Mouse (Mus musculus) telencephalon, adult 2 months (tissue): Measurements from ENCODE around the gene Strn3.
A peak's percentile ranks its signal among the peaks of the same experiment; 100 is the strongest.
"Not testable (repeated sequence)": the region's sequence is repeated elsewhere in the genome, so short reads cannot be mapped to it uniquely, and the experiment has no call there.

ENCODE experiments used
- DNase-seq: peaks from one replicate; pipeline ENCODE4 v3.0.0-alpha.2; 2011; ENCODE audit warnings: low read depth, low spot score

Gene Strn3

DNA sequence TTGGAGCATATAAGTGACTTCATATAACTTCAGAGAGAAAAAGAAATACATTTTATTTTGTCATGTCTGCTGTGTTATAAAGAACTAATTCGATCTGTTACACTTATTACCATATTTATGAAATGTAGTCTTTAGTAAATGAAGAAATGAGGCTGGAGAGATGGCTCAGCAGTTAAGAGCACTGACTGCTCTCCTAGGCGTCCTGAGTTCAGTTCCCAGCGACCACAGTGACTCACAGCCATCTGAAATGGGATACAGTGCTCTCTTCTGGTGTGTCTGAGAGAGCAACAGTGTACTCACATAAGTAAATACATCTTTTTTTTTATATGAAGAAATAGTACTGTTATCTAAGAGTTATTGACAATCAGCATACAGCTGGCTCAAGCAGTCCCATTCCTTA lies 1.7 kb upstream of the Strn3 start:
- no peak for DNase-seq

DNA sequence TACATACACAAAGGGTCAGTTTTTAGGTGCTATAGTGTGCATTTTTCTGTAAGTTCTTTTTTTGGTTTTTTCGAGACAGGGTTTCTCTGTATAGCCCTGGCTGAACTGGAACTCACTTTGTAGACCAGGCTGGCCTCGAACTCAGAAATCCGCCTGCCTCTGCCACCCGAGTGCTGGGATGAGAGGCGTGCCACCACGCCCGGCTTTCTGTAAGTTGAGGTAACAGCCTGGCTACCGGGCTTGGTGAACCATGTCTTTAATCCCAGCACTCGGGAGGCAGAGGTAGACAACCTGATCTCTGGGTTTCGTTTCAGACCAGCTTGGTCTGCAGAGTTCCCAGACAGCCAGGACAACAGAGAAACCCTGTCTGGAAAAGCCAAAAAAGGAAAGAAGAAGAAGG lies 1.2 kb upstream of the Strn3 start:
- not testable (repeated sequence) for DNase-seq

DNA sequence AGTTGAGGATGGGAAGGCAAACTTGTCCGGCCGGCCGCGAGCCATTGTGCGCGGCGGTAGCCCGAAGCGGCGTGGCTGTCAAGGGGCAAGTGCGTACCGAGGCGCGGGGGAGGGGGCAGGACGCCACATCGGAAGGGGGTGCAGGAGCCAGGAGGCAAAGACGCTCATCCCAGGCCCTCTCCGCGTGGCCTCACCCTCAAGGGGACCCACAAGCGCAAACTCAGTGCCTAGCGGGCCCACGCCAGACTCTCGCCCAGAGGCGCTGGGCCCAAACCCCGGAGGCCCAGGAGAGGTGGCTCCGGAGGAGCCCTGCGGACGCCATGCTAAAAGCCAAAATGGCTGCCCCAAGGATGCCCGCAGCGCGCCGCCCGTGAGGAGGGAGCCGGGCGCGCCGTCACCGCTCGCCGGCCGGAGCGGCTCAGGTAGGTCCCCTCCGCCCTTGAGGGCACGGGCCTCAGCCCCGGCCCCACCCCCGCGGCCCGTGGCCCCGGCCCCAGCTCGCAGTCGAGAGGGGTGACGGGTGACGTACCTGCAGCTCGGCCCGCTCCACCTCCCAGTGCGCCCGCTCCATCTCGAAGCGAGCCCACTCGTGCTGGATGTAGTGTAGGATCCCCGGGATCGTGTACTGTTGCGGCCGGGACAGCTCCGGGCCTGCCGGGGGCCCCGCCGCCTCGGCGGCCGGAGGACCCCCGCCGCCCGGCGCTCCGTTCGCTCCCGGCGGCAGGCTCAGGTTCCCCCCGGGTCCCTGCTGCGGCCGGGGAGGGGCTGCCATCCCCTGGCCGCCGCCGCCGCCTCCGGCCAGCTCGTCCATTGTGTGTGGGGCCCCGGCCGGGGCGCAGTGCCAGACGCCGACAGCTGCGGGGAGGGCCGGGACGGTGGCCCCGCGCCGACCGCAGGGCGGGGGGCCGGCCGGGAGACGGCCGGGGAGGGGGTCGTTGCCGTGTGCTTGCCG lies 528 bp downstream of the Strn3 start, which contains the start of gene Ap4s1:
Gene Ap4s1, plus strand, starts transcription at position 141 of the 952 bp plus-strand sequence.
- peak; percentile 28 for DNase-seq

DNA sequence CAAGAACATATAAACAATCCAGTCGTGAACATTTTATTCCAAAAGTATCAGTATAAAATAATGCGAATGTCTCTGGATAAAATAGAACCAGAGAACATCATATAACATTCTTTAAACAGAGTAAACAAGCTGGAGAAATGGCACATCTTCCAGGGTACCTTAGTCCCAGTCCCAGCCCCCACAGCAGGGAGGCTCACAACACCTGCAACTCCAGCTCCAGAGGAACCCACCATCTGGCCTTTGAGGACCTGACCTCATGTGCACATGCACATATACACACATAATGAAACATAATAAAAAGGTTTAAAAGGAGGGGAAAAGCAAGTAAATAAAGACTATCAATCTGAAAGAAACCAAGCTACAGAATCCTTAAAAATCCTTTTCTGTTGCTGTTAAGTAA lies 3.2 kb downstream of the Strn3 start:
- DNase-seq, result no peak

DNA sequence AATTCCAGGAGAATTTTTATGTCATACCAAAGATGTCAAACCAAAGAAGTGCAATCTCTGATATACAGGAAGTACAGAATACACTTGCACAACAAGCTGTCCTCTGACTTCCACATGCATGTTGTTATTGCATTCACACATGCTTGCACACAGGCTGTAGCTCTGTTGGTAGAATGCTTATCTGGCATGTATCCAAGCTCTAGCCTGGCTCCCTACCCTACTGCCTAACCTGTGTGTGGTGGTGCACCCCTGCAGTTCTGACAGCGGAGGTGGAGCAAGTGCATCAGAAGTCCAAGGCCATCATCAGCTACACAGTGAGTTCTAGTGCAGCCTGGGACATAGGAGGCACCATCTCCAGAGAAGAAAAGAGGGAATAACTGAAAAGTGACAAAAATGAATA lies 12.9 kb downstream of the Strn3 start:
- DNase-seq, result no peak

DNA sequence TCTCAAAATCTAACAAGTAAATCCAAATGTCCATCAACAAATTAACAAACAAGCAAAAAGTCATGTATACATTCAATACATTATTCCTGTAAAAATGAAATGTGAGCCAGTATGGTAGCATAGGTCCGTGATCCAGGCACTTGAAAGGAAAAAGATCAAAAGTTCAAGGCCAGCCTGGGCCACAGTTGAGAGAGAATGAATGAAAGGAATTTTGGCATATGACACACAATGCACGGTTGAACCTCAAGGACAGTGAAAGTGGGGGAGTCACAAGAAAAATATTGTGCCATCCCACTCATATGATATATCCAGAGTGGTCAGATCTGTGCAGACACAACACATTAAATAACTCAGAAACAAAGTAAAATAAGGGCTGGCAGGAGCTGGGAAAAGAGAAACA lies 15.3 kb downstream of the Strn3 start:
- DNase-seq, result no peak

DNA sequence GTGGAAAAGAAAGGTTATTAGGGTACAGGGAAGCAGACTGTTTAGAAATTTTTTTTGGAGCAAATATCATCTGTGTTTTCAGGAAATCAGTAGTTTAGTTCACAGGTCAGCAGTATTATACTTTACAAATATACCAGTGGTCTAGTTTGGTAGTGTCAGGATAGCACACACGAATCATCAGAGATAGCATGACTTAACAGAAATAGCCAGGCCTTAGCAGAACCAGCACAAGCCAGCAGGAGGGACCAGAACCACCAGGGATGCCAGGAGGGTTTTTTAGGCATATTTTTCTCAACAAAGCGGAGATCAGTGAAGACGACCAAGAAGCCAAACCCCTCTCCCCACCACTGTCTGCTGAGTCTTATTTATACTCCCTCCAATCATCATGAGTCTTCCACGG lies 18.4 kb downstream of the Strn3 start:
- DNase-seq, result no peak

DNA sequence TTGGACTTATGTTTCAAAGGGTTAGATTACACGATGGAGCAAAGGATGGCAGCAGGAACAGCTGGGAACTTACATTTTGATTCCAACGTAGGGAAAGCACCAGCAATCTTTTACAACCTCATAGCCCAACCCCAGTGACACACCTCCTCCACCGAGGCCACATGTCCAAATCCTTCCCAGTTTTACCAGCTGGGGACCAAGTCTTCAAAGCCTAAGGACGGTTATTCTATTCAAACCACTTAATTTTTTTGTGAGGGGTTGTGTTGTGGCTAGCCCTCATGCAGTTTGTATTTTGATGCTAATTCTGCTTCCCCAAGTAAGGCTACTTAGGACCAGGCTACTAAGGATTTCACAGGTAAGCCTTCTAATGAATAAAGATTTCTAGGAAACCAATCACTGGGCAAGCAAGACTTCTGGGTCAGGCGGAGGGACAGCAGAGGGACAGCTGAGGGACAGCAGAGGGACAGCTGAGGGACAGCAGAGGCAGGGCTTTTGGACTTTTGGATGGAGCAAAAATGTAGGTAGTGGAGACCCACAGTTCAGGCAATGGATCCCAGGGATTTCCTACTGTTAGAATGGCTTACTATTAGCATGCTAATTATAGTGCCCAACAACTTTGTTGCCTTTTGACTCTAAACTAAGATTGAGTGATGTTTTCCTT lies 20.3 kb downstream of the Strn3 start:
- no peak for DNase-seq

DNA sequence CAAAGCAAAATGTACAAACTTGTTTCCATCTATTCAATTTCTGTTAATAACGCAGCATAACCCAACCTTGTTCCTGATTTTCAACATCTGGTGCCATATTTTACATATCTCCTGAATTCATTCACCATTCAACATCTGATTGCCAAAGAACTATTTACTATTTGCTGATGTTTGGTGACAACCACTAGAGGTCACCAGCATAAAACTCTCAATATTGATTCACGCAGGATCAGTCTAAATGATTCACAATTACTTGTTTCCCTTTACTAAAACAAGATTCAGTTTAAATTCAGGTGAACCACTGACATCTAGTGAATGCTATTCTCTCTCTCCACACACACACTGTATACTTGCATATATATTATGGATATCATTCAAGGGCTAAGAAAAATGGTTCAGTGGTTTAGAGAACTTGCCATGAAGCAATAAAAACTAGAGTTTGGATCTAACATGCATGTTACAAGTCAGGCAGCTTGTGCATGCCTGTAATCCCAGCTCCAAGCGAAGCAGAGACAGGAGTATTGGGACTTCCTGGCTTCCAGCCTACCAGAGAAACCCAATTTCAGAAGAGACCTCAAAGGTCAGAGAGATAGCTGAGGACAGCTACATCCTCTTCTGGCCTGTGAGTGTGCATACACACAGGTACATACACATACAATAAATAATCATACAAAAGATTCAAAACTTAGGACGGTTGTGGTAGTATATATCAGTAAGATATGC lies 24.8 kb downstream of the Strn3 start:
- no peak for DNase-seq

DNA sequence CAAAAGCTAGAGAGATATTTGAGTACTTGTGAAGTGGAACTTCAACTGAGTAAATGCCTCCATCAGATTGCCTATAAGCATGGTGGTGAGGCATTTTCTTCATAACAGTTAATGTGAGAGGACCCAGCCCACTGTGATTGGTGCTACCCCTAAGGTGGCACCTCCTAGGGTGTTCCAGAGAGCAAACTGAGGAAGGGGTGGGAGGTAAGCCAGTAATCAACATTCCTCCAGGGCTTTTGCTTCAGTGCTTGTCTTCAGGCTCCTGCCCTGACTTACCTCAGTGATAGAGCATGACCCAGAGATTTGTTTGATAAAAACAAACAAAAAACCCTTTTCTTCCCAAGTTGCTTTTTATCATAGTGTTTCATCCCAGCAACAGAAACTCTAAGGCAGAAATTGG lies 27.8 kb downstream of the Strn3 start:
- no peak for DNase-seq

DNA sequence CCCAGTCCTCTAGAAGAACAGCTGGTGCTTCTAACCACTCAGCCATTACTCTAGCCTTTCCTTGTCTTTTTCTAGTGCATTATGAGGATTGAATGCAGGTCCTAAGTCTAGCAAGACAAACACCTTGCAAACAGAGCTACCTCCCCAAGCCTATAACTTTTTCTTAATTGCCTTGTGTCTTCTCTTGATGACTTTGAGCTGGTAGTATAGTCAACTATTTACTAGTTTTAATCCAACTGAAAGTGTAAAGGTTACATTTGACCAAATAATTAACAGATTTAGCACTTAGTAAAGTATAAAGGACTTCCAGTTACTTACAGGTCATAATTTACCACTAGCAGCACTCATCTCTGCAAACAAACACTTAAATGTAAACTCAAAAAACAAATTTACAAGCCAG lies 28.7 kb downstream of the Strn3 start:
- no peak for DNase-seq

DNA sequence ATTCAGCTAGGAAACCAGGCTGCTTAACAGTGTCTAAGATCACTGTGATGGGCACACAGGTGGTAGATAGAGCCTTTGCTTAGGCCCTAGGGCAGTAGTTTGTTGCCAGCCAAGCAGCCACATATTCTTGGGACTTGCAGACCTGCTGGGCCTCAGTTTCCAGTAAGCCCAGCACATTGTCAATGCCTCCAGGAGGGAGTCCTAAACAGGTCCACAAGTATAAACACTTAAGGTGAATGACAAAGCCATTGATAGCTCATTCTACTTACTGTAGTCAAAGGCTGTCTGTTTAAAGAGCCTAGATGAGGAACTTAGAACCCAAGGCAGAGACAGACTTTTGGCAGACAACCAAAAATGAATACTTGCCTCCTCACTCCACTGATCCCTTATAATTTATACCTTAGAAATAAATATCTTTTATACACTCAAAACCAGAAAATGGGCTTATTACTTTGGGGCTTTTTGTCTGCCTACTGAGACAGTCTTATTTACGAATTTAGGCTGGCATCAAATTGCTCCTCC lies 35.7 kb downstream of the Strn3 start:
- DNase-seq, result no peak

DNA sequence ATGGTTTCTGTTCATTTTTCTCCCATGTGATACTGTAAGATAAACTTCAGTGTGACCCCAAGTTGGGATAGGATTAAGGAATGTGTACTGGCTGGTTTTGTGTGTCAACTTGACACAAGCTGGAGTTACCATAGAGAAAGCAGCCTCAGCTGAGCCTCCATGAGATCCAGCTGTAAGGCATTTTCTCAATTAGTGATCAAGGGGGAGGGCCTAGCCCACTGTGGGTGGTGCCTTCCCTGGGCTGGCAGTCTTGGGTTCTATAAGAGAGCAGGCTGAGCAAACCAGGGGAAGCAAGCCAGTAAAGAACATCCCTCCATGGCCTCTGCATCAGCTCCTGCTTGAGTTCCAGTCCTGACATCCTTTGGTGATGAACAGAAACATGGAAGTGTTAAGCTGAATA lies 42.3 kb downstream of the Strn3 start:
- not testable (repeated sequence) for DNase-seq

DNA sequence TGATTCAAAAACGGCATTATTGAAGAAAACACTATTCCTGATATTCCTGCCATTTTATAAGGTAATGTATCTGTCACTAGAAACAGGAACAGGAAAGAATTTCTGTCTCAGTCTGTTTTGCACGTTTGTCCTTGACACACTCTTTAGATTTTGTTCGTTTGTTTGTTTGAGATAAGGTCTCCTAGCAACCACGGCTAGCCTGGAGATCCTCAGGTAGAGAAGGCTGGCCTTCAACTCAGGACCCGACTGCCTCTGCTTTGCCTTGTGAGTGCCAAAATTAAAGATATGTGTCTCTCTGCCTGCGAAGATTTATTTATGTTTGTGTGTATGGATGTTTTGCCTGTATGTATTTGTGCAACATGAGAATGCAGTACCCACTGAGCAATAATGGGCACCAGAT lies 49.8 kb downstream of the Strn3 start:
- no peak for DNase-seq

DNA sequence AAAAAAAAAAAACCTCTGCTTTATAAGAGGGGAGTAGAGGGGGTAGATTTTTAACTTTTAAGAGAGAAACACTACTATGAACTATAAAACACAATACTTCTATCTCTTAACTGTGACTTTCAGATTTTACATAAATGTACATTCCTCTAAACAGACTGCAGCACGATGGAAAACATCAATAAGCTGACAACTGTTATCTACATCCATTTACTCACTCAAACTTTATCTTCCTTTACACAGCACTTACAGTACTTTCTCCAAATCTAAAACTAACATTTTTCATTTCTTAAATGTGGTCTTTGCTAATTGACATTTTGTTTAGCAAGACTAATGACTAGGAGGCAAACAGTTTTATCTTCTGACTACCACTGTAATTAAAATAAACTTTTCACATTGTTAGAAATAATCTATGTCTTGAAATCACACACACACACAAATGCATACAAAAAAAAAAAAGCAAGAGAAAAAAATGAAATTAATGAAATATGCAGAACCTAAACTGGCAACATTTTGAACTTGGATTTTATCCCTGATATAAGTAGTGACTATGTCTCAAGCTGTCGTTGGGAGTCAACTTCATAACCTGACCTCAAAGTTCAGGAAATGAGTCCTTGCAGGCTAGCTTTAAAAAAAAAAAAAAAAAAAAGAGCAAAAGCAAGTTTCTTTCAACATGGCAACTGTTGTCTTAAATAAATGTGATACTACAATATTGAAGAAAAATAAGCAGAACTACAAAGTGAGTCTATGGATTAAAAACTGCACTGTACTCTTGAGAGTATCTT lies 54.8 kb downstream of the Strn3 start:
- no peak for DNase-seq

DNA sequence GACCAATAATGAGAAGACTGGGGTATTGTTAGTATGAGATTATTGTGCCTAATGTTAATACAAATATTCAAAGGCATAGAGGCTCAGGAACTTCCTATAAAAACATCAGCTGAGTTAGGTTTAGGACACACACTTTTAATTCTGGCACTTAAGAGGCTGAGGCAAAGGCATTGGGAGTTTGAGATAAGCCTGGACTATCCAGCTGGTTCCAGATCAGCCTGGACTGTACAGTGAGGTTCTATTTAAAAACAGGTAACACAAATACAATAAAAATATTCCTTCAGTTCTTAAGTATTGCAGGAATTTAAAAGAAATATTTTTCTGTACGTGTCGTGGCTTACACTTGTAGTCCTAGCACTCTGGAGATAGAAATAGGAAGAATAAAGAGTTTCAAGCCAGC lies 55.4 kb downstream of the Strn3 start:
- no peak for DNase-seq

DNA sequence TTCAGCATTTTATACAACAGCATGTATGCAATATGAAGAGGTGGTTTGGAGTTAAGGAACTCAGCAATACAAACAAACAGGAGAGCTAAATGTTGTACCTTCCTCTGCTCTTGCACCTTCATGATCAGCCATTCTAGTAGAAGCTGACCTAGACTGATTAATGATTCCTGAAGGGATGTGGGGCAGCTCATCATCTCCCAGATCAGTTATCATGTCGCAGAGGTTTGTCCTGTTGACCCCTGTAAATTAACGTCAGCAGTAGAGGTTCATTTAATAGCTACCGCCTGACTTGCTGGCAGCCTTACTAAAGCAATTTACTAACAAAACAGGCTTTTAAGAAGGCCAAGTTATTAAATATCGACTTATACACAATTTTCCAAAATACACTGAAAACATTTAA lies 58.2 kb downstream of the Strn3 start:
- DNase-seq, result no peak

DNA sequence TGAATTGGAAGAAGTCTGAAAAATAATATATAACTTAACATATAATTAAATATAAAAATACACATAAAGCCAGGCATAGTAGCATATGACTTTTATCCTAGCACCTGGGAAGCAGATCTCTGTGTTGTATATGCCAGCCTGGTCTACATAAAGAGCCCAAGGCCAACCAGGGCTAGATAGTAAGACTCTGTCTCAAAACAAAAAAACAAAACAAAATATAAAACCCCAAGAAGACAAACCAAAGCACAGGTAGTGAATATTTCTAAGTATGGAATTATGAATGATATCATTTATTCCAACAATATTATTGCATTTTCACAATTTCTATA lies 68.4 kb downstream of the Strn3 start:
- no peak for DNase-seq

DNA sequence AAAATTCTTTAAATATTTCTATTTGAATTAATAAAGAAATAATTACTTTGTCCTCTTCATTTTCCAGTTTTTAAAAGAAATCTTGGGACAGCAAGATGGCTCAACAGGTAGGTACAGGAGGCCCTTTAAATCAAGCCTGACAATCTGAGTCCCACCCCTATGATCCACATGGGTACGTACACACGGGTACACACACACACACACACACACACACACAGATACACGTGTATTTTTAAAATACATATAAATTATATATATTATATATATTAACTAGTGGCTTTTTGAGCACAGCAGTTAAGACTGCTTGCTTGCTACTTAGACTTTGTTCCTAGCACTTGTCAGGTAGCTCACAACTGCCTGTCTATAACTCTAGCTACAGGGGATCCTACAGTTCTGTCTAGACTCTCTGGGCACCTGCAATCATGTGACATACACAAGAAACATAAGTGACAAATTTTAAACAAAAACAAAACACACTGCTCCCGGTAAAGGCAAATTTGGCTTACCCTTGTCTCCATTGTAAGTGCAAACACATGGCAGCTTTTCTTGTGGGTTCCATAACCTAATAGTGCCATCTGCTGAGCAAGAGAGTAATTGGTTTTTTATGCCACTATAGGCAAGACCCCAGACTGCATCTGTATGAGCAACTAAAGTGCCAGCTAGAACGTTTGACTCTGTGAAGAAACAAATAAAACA lies 68.9 kb downstream of the Strn3 start:
- peak; percentile 17 for DNase-seq

DNA sequence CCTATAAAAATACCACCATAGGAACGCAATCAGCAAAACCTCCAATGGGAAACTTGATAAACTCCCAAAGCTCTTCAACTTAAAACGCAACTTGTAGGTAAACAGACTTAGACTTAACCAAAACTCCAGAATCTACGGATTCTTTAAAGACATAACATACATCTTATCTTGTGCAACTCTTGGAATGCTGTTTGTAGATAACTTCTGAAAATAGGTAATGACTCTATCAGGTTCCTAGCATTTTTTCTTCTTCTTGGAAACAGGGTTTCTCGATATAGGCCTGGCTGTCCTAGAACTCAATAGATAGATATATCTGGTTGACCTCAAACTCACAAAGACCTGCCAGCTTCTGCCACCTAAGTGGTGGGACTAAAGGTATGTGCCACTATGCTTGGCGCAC lies 70.5 kb downstream of the Strn3 start:
- no peak for DNase-seq

DNA sequence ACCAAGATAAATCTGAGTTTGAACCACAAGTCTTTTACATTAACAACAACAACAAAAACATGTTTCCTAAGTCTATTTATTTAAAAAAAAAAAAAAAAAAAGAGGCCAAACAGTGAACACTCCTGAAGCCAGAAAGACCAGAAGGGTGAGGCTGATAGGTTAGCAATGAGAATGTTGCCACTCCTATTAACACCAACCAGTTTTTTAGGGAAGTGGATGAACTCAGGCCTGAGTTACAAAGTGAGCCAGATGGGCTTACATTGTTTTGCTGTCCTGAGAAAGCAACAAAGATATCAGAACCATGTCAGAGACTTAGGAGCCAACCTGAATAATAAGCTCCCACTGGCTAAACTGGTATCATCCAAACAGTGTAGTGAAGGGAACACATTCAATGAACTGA lies 71.1 kb downstream of the Strn3 start:
- DNase-seq, result no peak
